Mouse (Mus musculus) adrenal gland, postnatal 36 days (tissue): ENCODE data around the gene Cacnb3. TPM values are rescaled to one million over a fixed set of nuclear protein-coding genes. Genes with fewer than 3 reads are reported as not detected.

Experiments used
- DNase-seq, 2 experiments: peaks; one replicate each; pipeline ENCODE4 v3.0.0; 2021; ENCODE audit warnings: mixed read lengths in 1 of 2
- total RNA-seq, 2 experiments: library from RNA; stranded (reverse); gene quantifications; 2 replicates each; pipeline ENCODE4 v1.2.3; 2021

Gene Cacnb3
- total RNA-seq, 2 experiments from 2014 or later = 10.2 to 13.3 TPM

- peak; percentile 84 to 89 for DNase-seq
These were observed 21.1 kb upstream of the Cacnb3 start, which contains the start of gene Adcy6 for GRCm38 (mm10) chr15:98609331-98610130. TSS of gene Adcy6 (minus strand) at chr15:98610076.

GRCm38 (mm10) chr15:98610131-98610633 lies 20.5 kb upstream of the Cacnb3 start:
- no peak for DNase-seq

- no peak for DNase-seq
These were observed 18.4 kb upstream of the Cacnb3 start for GRCm38 (mm10) chr15:98612229-98612628.

- peak in 1 of 2 experiments; percentile 51 for DNase-seq
These were observed 16.1 kb upstream of the Cacnb3 start for GRCm38 (mm10) chr15:98614551-98614950.

GRCm38 (mm10) chr15:98614971-98615370 lies 15.7 kb upstream of the Cacnb3 start:
- DNase-seq = no peak

GRCm38 (mm10) chr15:98615751-98616150 lies 14.9 kb upstream of the Cacnb3 start:
- DNase-seq = no peak

- DNase-seq = no peak
These were observed 14.1 kb upstream of the Cacnb3 start for GRCm38 (mm10) chr15:98616362-98617175.

GRCm38 (mm10) chr15:98617176-98617537 lies 13.5 kb upstream of the Cacnb3 start:
- peak; percentile 76 to 79 for DNase-seq

- no peak for DNase-seq
These were observed 8.4 kb upstream of the Cacnb3 start for GRCm38 (mm10) chr15:98622199-98622598.

- DNase-seq = no peak
These were observed 7.9 kb upstream of the Cacnb3 start for GRCm38 (mm10) chr15:98622721-98623120.

- DNase-seq = no peak
These were observed 7.2 kb upstream of the Cacnb3 start for GRCm38 (mm10) chr15:98623361-98623821.

DNA sequence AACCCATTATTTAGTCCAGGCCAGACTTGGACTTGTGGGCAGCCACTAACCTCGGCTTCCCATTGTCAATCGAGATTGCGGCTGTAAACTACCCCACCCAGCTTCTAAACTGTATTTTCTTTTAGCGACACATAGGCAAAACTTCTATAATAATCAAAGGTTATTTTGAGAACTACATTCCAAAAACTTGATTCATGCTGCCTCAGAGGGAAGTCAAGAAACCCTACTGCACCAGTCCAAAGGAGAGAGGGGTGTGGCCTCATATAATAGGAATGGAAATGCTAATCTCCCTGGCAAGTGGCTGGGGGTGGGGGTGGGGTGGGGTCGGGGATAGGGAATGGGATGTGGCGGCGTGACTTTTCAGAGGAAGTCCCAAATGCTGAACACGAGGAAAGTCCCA lies 4.6 kb upstream of the Cacnb3 start:
- DNase-seq = no peak

GRCm38 (mm10) chr15:98626487-98627212 lies 4.0 kb upstream of the Cacnb3 start:
- DNase-seq = no peak

DNA sequence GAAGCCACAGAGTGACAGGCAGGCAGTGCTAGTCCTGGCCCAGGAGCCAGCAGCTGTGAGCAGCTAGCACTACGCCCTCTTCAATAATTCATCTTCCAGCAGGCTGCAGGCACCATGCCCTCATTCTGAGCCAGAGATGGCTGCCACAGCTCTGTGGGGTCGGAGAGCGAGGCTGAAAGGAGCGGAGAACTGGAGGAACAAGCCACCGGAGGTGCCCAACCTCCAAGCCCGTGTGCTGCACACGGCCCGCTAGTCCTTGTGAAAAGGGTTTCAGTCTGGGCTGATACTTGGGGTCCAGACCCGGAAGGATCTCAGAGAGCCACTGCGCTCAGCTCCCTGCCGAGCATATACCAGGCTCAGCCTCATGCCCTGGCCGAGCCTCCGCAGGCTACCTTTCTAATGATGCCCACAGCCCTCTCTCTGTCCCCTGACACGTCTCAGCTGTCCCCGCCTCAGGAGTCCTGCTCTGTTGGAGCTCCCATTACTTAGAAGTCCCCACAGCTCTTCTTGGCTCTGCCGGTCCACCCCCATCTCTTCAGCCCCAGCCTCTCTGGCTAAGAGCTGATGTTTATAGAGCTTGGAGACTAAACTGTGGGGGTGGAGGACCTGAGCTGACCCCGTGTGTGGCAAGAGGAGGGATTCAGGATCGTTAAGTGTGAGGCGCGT lies 1.9 kb upstream of the Cacnb3 start:
- no peak for DNase-seq

- DNase-seq = no peak
These were observed 1.2 kb upstream of the Cacnb3 start for GRCm38 (mm10) chr15:98629464-98629863.

DNA sequence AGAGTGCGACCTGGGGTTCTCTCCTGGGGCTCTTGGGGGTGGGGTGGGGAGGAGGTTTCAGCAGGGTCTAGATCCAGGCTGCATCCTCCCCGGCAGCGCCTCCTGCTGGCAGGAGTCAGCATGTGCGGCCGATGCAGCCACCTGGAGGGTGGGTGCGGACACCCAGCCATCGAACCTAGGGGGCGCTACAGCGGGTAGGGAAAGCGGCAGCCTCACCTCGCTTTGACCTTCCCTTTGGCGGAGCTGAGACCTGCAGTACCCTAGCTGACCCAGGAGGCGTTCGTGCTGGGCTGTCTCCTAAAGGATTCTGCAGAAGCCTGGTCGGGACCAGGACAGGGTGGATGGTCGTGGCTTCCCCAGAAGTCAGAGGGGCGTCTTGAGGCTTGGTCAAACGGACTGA lies 853 bp downstream of the Cacnb3 start:
- DNase-seq = peak; percentile 65 to 80

- peak; percentile 79 to 82 for DNase-seq
These were observed 1.6 kb downstream of the Cacnb3 start for GRCm38 (mm10) chr15:98632107-98632744.

DNA sequence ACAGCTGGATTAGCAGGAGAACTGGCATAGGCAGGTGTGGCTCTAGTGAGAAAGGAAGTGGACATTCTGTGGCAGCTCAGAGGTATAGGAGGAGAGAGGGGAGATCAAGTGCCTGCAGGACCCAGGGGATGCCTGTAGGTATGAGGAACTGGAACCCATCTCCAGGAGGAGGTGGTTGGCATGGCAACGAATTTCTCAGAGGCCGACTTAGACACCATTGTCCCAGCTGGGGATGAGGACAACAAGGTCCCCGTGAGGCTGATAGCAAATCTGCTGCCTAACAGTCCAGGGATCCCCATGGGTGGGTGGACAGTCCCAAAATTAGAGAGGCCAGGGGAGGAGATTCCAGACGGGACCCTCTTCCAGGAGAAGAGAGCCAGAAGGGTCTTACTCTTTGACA lies 2.3 kb downstream of the Cacnb3 start:
- DNase-seq = no peak

GRCm38 (mm10) chr15:98633822-98634470 lies 3.3 kb downstream of the Cacnb3 start:
- DNase-seq = no peak

DNA sequence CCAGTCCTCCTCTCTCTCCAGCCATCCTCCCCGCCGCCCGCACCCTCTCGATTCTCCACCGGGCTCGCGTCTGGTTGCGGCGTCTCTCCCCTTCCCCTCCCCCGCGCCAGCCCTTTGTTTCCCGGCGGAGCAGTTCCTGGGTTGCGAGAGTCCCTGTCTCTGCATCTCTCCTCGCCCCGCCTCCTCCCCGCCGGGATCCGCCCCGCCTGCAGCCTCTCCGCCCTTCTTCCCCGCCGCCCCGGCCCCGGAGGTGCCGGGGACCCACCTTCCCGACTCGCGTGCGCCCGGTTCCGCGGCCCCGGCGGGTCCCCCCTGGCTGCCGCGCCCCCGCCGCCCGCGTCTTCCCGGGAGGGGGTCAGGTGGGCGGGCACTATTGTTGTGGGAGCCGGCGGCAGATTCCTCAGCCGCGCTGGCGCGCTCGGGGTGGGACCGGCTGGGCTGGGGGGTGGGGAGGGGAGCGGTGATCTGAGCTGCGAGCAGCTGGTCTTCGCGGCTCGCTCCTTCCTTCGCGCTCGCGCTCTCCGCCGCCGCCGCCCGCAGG lies 4.0 kb downstream of the Cacnb3 start:
- peak; percentile 86 to 93 for DNase-seq
